Mouse (Mus musculus) urinary bladder, adult 18-20 months (tissue): ENCODE data around the gene Med9.

Experiments
- DNase-seq, 2 experiments: peaks; one replicate each; pipeline ENCODE4 v3.0.0; 2022; ENCODE audit warnings: low spot score in 2 of 2, mixed read lengths in 2 of 2

Gene Med9

DNA sequence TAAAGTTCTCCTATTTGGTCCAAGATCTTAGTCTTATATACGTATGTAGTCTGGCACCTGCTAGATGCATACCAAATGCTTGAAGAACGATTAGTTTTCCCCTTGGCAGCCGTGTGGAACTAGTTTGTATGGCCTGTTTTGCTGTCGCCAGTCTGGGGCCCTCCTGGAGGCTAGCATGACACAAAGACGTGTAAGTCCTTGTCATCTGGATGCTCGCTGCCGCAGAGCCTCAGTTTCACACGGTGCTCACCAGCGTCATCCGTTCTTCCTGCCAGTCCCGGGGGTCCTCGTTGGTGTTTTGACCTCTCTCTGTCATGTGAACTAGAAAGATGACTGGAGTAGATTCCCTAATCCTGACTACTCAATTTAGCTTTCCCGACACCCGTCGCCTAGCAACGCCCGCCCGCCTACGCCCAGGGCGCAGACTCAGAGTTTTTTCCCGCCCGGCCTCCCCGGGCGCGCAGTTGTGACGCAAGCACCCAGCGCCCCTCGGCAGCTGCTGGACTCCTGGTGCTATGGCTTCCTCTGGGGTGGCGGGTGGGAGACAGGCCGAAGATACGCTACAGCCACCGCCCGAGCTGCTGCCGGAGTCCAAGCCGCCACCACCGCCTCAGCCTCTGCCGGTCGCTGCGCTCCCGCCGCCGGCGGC lies at the start of gene Med9:
Med9 (plus strand) TSS at position 455 of the 649 bp plus-strand sequence.
- peak; percentile 89 to 90 for DNase-seq

DNA sequence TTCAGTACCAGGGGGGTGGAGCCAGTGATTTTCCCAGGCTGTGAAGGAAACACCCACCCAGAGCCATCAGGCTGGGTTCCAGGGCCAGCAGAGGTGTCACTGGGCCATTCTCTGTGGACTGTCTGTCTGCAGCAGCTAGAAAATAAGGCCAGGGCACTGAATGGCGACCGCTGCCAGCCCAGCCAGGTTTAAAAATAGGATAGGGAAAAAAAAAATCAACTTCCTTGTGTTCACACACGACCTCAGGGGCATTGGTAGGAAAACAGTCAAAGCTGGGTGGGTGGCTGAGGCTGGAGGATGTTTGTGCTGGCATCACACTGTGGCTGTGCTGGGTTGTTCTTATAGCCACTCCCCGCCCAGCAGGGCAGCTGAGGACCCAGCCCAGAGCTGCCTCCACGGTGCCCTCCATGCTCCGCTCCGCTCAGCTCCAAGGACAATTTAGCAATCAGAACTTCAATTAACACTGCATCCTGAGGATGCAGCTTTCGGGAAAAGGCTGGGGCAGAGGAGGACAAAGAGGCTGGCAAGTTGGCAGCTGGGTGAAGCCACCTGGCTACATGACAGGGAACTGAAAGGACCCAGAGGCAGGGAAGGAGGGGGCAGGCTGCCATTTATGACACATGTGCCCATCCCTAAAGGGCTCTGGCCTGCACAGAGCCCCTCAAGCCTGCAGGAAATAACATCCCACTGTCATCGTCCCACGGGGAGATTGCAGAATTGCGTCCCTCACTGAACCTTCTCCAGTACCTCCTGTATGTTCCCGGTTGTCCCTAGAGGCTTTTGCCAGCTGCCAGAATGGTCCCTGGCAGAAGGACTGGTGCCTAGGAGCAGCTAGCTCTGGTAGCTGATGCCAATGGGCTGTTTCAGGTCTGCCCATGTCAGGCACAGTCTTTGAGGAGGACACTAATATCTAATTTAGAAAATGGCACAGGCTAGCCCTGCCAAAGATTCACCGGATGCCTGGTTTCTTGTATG lies 48.0 kb upstream of the Med9 start:
- no peak for DNase-seq

- no peak for DNase-seq
These were observed 47.0 kb upstream of the Med9 start for GRCm38 (mm10) chr11:59900995-59901394.

- DNase-seq = peak in 1 of 2 experiments; percentile 12
These were observed 45.8 kb upstream of the Med9 start for GRCm38 (mm10) chr11:59902045-59902726.

DNA sequence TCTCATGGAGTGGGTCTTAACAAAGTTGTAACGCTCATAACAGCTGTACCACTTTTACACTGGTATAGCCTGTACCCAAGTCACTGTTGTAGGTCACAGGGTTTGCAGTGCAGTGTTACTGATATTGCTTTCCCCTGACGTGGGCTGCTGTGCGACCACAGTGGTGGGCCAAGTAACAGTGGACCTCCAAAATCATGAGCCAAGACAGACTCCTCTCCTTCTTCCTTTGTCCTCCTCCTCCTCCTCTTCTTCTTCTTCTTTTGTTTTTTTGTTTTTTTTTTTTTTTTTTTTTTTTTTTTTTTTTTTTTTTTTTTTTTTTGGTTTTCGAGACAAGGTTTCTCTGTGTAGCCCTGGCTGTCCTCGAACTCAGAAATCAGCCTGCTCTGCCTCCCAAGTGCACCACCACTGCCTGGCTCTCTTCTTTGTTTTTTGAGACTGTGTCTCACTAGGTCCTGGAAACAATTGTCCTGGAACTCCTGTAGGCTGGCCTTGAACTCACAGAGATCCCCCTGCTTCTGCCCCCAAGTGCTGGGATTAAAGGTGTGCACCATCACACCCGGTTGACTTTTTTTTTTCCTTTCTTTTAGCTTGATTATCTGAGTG lies 41.4 kb upstream of the Med9 start:
- no peak for DNase-seq

DNA sequence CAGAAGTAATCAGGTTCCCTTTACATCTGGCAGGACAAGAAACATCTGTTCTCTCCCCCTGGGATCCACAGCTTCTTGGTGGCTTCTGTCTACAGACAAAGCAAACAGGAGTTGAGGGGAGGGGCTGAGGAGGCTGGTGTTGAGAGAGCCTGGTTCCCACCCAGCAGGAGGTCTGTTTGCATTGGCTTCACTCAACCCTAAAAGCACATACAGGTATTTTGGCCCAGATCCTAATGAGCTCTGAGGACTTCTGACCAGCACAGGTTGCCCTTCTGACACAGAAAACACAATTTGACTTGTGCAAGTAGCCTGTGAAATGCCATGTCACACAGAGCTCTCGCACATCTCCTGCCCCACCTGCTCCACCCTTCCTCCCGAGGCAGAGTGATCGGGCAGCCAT lies 39.6 kb upstream of the Med9 start:
- no peak for DNase-seq

DNA sequence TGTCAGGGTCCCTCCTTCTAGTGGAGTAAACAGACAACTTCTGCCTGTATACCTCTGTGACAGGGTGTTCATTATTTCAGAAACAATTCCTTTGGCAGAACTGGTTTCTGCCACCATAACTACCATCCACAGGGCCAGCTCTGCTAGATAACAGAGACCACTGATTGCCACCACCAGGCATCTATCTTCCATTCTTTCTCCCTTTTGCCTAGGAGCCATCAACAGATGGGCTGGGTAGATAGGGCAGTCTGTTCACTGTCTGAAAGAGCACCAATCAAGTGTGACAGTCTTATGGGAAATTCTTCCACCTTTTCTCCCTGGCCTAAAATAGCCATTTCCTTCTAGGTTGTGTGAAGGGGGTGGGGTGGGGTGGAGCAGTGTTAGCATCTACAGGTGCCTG lies 37.4 kb upstream of the Med9 start:
- DNase-seq = no peak

DNA sequence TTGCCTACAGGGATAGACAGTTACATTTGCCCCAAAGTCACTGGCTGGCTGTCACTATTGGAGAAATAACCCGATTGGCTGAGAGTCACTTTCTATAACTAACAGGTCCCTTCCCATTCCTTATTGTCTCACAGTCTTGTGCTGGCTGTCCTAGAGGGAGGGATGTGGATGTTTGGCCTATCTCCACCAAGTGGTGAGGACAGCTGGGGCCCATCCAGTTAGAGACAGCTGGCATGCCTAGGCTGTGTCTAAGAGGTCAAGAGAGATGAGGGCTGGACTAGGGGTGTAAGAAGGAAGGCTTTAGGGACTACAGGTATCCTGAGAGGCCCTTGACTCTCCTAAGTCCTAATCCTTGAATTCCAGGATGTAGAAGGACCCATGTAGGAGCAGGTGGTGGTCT lies 36.5 kb upstream of the Med9 start:
- DNase-seq = no peak

DNA sequence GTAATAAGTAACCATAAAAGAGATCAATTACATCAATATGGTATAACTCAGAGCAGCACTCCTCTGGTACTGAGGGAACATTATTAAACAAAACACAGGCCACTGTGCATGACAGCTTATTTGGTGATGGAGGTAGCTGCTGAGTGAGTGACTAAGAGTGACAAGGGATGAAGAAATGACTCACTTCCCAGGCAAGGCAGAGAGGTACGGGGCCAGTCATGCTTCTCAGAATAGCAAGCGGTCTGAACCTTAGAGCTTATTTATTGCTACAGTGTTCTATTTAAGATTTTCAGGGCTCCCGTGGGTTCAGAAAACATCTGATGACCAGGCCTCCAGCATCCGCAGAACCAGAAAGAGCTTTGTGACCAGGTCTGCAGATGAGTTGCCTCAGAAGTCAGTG lies 34.3 kb upstream of the Med9 start:
- no peak for DNase-seq

GRCm38 (mm10) chr11:59918014-59918413 lies 30.0 kb upstream of the Med9 start:
- DNase-seq = no peak

- no peak for DNase-seq
These were observed 28.6 kb upstream of the Med9 start for GRCm38 (mm10) chr11:59919401-59919800.

- no peak for DNase-seq
These were observed 27.7 kb upstream of the Med9 start for GRCm38 (mm10) chr11:59920331-59920730.

DNA sequence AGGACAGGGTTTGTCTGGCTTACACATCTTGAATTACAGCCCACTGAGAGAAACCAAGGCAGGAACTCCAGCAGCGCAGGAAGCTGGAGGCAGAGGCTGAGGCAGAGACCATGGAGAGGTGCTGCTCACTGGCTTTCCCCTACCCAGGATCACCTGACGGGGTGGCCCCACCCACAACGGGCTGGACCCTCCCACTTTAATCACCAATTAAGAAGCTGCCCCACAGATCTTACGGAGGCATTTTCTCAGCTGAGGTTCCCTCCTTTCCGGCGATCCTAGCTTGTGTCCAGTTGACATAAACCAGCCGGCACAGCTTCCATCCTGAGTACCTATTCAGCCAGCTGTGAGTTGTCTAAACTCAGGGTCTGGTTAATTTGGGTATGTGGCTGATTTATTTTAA lies 26.7 kb upstream of the Med9 start:
- DNase-seq = peak in 1 of 2 experiments; percentile 7

DNA sequence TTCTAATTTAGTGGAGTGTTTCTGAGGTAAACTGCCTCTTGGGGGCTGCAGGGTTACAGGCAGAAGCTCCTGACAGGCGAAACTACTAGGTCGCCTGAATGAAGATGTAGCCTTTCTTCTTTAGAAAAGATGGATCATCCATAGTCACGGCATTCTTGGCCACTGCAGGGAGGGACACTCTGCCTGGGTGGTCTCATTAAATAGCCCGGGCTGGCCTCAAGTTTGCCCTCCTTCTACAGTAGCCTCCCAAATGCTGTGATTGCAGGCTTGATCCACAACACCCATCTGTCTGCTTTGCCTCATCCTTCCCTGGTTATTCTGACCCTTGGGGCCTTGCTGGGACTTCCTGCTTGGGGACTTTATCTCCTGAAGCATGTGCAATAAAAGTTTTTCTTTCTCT lies 18.0 kb upstream of the Med9 start:
- DNase-seq = no peak

DNA sequence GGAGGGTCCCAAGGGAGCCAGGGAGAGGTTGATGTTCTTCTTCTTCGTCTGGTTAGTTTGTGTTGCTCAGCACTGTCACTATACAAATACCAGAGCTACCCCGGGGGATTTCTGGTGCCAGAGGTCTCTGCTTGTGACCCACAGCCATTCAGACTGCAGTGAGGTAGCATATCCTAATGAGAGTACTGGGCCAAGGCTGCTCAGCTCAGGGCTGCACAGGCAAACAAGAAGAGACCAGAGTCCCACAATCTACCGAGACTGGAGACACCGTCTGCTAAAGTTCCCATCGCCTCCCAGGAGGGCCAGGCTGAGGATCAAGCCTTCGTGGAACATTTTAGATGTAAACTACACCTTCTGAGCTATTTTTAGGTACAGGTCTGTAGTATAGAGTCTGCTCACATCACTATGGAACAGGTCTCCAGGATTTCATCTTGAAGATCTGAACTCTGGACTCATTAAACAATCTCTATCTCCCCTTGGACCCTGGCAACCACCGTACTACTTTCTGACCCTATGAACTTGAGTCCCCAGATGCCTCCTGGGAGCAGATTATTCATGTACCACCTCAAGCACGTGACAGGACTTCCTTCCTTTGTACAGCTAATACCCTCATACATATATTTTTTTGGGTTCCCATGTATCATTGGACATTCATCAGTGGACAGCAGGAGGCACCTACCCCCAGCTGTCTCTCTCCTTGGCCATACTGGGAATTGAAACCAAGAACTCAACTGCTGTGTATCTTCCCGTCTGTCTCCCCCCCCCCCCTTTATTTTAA lies 15.3 kb upstream of the Med9 start:
- no peak for DNase-seq

DNA sequence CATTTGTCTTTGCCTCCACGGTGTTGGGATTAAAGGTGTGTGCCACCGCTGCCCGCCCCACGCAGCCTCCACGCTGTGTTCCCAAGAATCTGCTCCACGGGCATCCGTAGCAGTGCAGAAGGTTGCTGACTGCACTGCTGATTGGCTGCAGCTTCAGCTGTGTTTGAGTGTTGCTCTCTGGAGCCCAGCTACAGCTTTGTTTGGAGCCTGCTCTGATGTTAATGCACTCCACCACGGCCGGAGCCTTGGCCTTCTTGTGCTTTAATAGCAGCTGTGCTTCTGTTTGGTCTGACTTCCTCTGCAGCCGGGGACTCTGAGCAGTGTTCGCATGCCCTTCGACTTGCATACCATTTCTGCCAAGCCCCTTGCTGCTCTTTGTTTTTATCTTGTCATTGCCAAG lies 14.1 kb upstream of the Med9 start:
- no peak for DNase-seq

DNA sequence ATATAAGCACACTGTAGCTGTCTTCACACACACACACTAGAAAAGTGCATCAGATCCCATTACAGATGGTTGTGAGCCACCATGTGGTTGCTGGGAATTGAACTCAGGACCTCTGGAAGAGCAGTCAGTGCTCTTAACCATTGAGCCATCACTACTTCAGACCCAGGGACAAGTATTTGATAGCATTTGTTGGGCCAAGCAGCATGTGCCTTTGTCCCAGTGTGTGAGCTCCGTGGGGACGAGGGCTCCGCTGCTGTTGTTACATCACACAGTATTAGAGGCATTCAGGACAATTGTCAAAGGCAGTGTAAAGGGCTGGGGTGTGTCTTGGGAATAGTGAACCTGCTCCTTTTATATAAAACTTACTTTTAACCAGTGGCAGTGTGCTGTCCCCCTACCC lies 11.0 kb upstream of the Med9 start:
- DNase-seq = no peak

- DNase-seq = no peak
These were observed 10.4 kb upstream of the Med9 start for GRCm38 (mm10) chr11:59937615-59938014.

DNA sequence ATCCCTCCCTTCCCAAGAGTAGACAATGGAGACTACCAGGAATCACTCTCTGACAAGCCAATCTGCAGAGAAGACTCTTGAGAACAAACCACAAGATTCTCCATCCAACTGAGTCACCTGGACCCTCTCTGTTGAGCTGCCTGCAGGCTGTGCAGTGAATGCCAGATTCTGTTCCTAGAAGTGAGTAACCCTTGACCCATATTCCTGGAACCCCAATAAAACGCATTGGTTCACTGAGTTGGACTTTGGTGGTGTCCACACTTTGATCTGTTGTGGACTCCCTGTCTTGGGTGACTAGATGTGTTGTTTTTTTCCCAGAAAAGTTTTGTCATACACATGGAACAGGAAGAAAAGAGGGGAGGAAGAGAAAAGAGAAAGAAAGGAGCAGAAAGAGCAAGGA lies 8.2 kb upstream of the Med9 start:
- DNase-seq = no peak

- no peak for DNase-seq
These were observed 7.4 kb upstream of the Med9 start for GRCm38 (mm10) chr11:59940645-59941044.

DNA sequence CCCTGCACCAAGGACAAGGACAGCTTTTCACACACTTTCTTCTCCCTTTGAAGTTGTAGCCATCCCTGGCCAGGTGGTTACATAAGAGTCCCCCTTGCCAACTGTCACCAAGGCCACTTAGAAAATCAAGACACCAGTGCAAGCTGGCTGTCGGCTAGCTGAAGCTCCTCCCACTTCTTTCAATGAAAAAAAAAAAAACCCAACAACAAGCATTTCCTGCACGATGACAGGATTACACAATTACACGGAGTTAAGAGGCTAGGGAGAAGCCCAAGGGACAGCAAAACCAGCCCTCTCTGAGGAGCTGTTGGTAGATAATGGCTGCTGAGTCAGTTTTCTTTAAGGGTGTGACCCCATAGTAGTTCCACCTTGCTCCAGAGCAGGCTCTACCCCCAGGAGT lies 6.6 kb upstream of the Med9 start:
- no peak for DNase-seq
